Mouse (Mus musculus): Measurements from ENCODE around the gene Dot1l. TPM values are rescaled to one million over a fixed set of nuclear protein-coding genes. Genes with fewer than 3 reads are reported as not detected.

Dot1l gene
- total and polyA plus RNA-seq, 3 experiments = 3.3 to 43.8 (median 13.3) TPM

GRCm38 (mm10) chr10:80774549-80774948 lies 19.5 kb downstream of the Dot1l start:
- no peaks in the 10 kb centered on the region for H3K79me2 ChIP-seq (replicated peaks; ENCODE audit: control insufficient read depth, extremely low read depth, insufficient read depth, poor library complexity, severe bottlenecking)
- no peak overlapping the region for H3K9ac ChIP-seq (ENCODE audit: insufficient read depth, low read depth)
- H3K27me3 ChIP-seq (replicated peaks) = no peaks in the 10 kb centered on the region
- peaks cover 96 to 100% of the 10 kb centered on the region in 2 experiments for H3K36me3 ChIP-seq (replicated peaks in 1 of 2; ENCODE audit: control insufficient read depth in 1 of 2, insufficient read depth in 1 of 2, low read length in 1 of 2)
- H3K4me2 ChIP-seq (ENCODE audit: insufficient read depth, low read depth, poor library complexity, severe bottlenecking) = no peak overlapping the region
- peak; percentile 50 for TF ChIP-seq RAD21 (IDR thresholded peaks at IDR 0.05; ENCODE audit: low read depth, low read length)
- TF ChIP-seq SMC3 (IDR thresholded peaks at IDR 0.05; ENCODE audit: low read depth, low read length) = peak; percentile 78
- TF ChIP-seq CTCF (conservative IDR thresholded peaks at IDR 0.05 in 1 of 2, IDR thresholded peaks at IDR 0.05 in 1 of 2; ENCODE audit: low read depth in 2 of 2, low read length in 2 of 2) = peak; percentile 81 to 94
- peak; percentile 71; the same call in 1 of the 2 replicates for TF ChIP-seq MEF2A (IDR thresholded peaks at IDR 0.05; ENCODE audit: borderline replicate concordance, low read depth, low read length)
- no peak for TF ChIP-seq E2F4 (IDR thresholded peaks at IDR 0.05; ENCODE audit: insufficient replicate concordance, low read depth, low read length)
- in situ Hi-C loops (cut with MboI; ENCODE audit: low pct_ligation_motif_present, low pct_unique_long_range_greater_than_20kb, low sequenced_read_pairs) (no loop called here), dilution Hi-C loops (cut with MboI; ENCODE audit: extremely low pct_ligation_motif_present, extremely low pct_unique_long_range_greater_than_20kb, low sequenced_read_pairs) (no loop called here)
- H3K27ac ChIP-seq (ENCODE audit: insufficient read depth, low read depth) = no peak overlapping the region
- peaks cover 4 to 10% of the 10 kb centered on the region in 2 experiments; a peak in 2 of 4 replicates for H3K4me1 ChIP-seq (ENCODE audit: control insufficient read depth in 1 of 2, insufficient read depth in 2 of 2)
- H3K9me3 ChIP-seq (replicated peaks; ENCODE audit: low read length) = no peaks in the 10 kb centered on the region
- H3K4me3 ChIP-seq (replicated peaks in 1 of 3; ENCODE audit: low read depth in 2 of 3, low read length in 2 of 3, poor library complexity in 1 of 3) = no peak overlapping the region
- DNase-seq (ENCODE audit: extremely low read depth) = peak; percentile 67

GRCm38 (mm10) chr10:80774981-80775380 lies 20.0 kb downstream of the Dot1l start:
- H3K4me2 ChIP-seq (ENCODE audit: insufficient read depth, low read depth, poor library complexity, severe bottlenecking) = no peak overlapping the region
- TF ChIP-seq RCOR1 (conservative IDR thresholded peaks at IDR 0.05; ENCODE audit: low read depth, low read length) (no peak), UBTF (IDR thresholded peaks at IDR 0.05; ENCODE audit: low read depth, low read length) (no peak), MAFK (IDR thresholded peaks at IDR 0.05; ENCODE audit: insufficient replicate concordance, low read length) (no peak), CTCF (conservative IDR thresholded peaks at IDR 0.05 in 1 of 2, IDR thresholded peaks at IDR 0.05 in 1 of 2; ENCODE audit: low read depth in 2 of 2, low read length in 2 of 2) (peak in 1 of 2 experiments; percentile 3; a peak in 1 of 4 replicates), SIN3A (IDR thresholded peaks at IDR 0.05; ENCODE audit: low read length) (no peak), TBP (conservative IDR thresholded peaks at IDR 0.05; ENCODE audit: low read depth, low read length) (no peak)
- H3K9ac ChIP-seq (ENCODE audit: insufficient read depth, low read depth) = no peak overlapping the region
- in situ Hi-C loops (cut with MboI; ENCODE audit: low pct_ligation_motif_present, low pct_unique_long_range_greater_than_20kb, low sequenced_read_pairs) (no loop called here), dilution Hi-C loops (cut with MboI; ENCODE audit: extremely low pct_ligation_motif_present, extremely low pct_unique_long_range_greater_than_20kb, low sequenced_read_pairs) (no loop called here)
- no peaks in the 10 kb centered on the region for H3K9me3 ChIP-seq (replicated peaks; ENCODE audit: low read length)
- H3K36me3 ChIP-seq (replicated peaks in 1 of 2; ENCODE audit: control insufficient read depth in 1 of 2, insufficient read depth in 1 of 2, low read length in 1 of 2) = peaks cover 93 to 100% of the 10 kb centered on the region in 2 experiments
- H3K4me3 ChIP-seq (replicated peaks in 1 of 3; ENCODE audit: low read depth in 2 of 3, low read length in 2 of 3, poor library complexity in 1 of 3) = no peak overlapping the region
- no peaks in the 10 kb centered on the region for H3K27me3 ChIP-seq (replicated peaks)
- H3K27ac ChIP-seq (ENCODE audit: insufficient read depth, low read depth) = no peak overlapping the region
- DNase-seq (ENCODE audit: extremely low read depth) = no peak
- peaks cover 4 to 10% of the 10 kb centered on the region in 2 experiments; a peak in 2 of 4 replicates for H3K4me1 ChIP-seq (ENCODE audit: control insufficient read depth in 1 of 2, insufficient read depth in 2 of 2)
- no peaks in the 10 kb centered on the region for H3K79me2 ChIP-seq (replicated peaks; ENCODE audit: control insufficient read depth, extremely low read depth, insufficient read depth, poor library complexity, severe bottlenecking)

- Histone ChIP-seq H3K9me3 (replicated peaks; ENCODE audit: low read length) (no peaks in the 10 kb centered on the region), H3K9ac (ENCODE audit: insufficient read depth, low read depth) (no peak overlapping the region), H3K27me3 (replicated peaks) (no peaks in the 10 kb centered on the region), H3K4me3 (replicated peaks in 1 of 3; ENCODE audit: low read depth in 2 of 3, low read length in 2 of 3, poor library complexity in 1 of 3) (no peak overlapping the region), H3K4me2 (ENCODE audit: insufficient read depth, low read depth, poor library complexity, severe bottlenecking) (no peak overlapping the region), H3K27ac (ENCODE audit: insufficient read depth, low read depth) (no peak overlapping the region), H3K79me2 (replicated peaks; ENCODE audit: control insufficient read depth, extremely low read depth, insufficient read depth, poor library complexity, severe bottlenecking) (no peaks in the 10 kb centered on the region), H3K4me1 (ENCODE audit: control insufficient read depth in 1 of 2, insufficient read depth in 2 of 2) (peaks cover 4 to 10% of the 10 kb centered on the region in 2 experiments; a peak in 2 of 4 replicates), H3K36me3 (replicated peaks in 1 of 2; ENCODE audit: control insufficient read depth in 1 of 2, insufficient read depth in 1 of 2, low read length in 1 of 2) (peaks cover 89 to 100% of the 10 kb centered on the region in 2 experiments)
- in situ Hi-C loops (cut with MboI; ENCODE audit: low pct_ligation_motif_present, low pct_unique_long_range_greater_than_20kb, low sequenced_read_pairs) (no loop called here), dilution Hi-C loops (cut with MboI; ENCODE audit: extremely low pct_ligation_motif_present, extremely low pct_unique_long_range_greater_than_20kb, low sequenced_read_pairs) (no loop called here)
- DNase-seq (ENCODE audit: extremely low read depth) = no peak
- TF ChIP-seq ETS1 (conservative IDR thresholded peaks at IDR 0.05; ENCODE audit: low read depth, low read length) (no peak), SMC3 (IDR thresholded peaks at IDR 0.05; ENCODE audit: low read depth, low read length) (no peak), EP300 (IDR thresholded peaks at IDR 0.05; ENCODE audit: low read length) (no peak), MXI1 (IDR thresholded peaks at IDR 0.05; ENCODE audit: low read depth, low read length) (no peak), SIN3A (IDR thresholded peaks at IDR 0.05; ENCODE audit: low read length) (no peak), JUND (conservative IDR thresholded peaks at IDR 0.05; ENCODE audit: low read depth, low read length) (no peak), CHD2 (IDR thresholded peaks at IDR 0.05; ENCODE audit: low read length) (no peak), POLR2AphosphoS2 (IDR thresholded peaks at IDR 0.05; ENCODE audit: low read depth, low read length) (no peak), UBTF (IDR thresholded peaks at IDR 0.05; ENCODE audit: low read depth, low read length) (no peak), POLR2A (IDR thresholded peaks at IDR 0.05; ENCODE audit: low read depth, low read length) (no peak), MAZ (IDR thresholded peaks at IDR 0.05; ENCODE audit: low read depth, low read length) (no peak), NELFE (IDR thresholded peaks at IDR 0.05; ENCODE audit: low read depth, low read length) (no peak), ZC3H11A (IDR thresholded peaks at IDR 0.05; ENCODE audit: low read depth, low read length) (no peak), PAX5 (IDR thresholded peaks at IDR 0.05; ENCODE audit: low read length) (no peak), ZMIZ1 (IDR thresholded peaks at IDR 0.05; ENCODE audit: low read depth, low read length) (no peak), KAT2A (IDR thresholded peaks at IDR 0.05; ENCODE audit: insufficient replicate concordance, low read length) (no peak), TBP (conservative IDR thresholded peaks at IDR 0.05; ENCODE audit: low read depth, low read length) (no peak), JUN (IDR thresholded peaks at IDR 0.05; ENCODE audit: insufficient read depth, low read depth, low read length) (no peak), MYC (IDR thresholded peaks at IDR 0.05; ENCODE audit: low read depth, low read length) (no peak)
Observed at GRCm38 (mm10) chr10:80775731-80776130, 20.7 kb downstream of the Dot1l start.
